Mouse (Mus musculus): ENCODE results near the gene 4933402N22Rik. TPM values are rescaled to one million over a fixed set of nuclear protein-coding genes. Genes with fewer than 3 reads are reported as not detected.

Gene 4933402N22Rik
- total RNA-seq (2023): not detected in 2 replicates

GRCm38 (mm10) chr5:11917743-11918142, at the start of gene 4933402N22Rik:
Gene 4933402N22Rik (plus strand): TSS chr5:11918043.

Other genes with a start within 250 kb of the 4933402N22Rik start
- not detected in 2 replicates for gene Gm8922, start 236.1 kb upstream of the 4933402N22Rik start, total RNA-seq (2023)
- not detected in 2 replicates for gene Gm8926, start 147.5 kb upstream of the 4933402N22Rik start, total RNA-seq (2023)
- not detected in 2 replicates for gene Gm6465, start 72.5 kb upstream of the 4933402N22Rik start, total RNA-seq (2023)